Mouse (Mus musculus) neural tube, embryonic 11.5 days (tissue): Measurements from ENCODE around the gene Armc7. TPM values are rescaled to one million over a fixed set of nuclear protein-coding genes. Genes with fewer than 3 reads are reported as not detected.
A peak's percentile ranks its signal among the peaks of the same experiment; 100 is the strongest.
"Not testable (repeated sequence)": the region's sequence is repeated elsewhere in the genome, so short reads cannot be mapped to it uniquely, and the experiment has no call there.

ENCODE experiments used
- ATAC-seq: fragments of 200-750 bp; cut with Nextera tagmentation; 2 replicates; pipeline ENCODE4 v1.8.0; 2017; ENCODE audit warnings: moderate number of reproducible peaks, mild to moderate bottlenecking, moderate TSS enrichment, moderate library complexity; ENCODE audit not compliant: insufficient read depth, low FRiP score, low TSS enrichment
- DNase-seq: peaks from one replicate; pipeline ENCODE4 v3.0.0-alpha.2; 2015; ENCODE audit warnings: low spot score
- H3K27ac ChIP-seq: fragments of 300-500 bp; sonication (generic); 2 replicates; pipeline ENCODE4 v1.5.1; 2014; ENCODE audit warnings: low read depth, mild to moderate bottlenecking, low read length
- H3K27me3 ChIP-seq: fragments of 300-500 bp; sonication (generic); 2 replicates; pipeline ENCODE4 v1.6.1; 2014; ENCODE audit warnings: mild to moderate bottlenecking, low read length, mixed read lengths; ENCODE audit not compliant: control insufficient read depth, insufficient read depth
- H3K36me3 ChIP-seq: fragments of 300-500 bp; sonication (generic); 2 replicates; pipeline ENCODE4 v1.6.1; 2014; ENCODE audit warnings: mild to moderate bottlenecking, low read length, moderate library complexity, mixed read lengths; ENCODE audit not compliant: control insufficient read depth, insufficient read depth
- H3K4me1 ChIP-seq: fragments of 300-500 bp; sonication (generic); 2 replicates; pipeline ENCODE4 v1.6.1; 2014; ENCODE audit warnings: low read length, mixed read lengths; ENCODE audit not compliant: control insufficient read depth, insufficient read depth
- H3K4me2 ChIP-seq: fragments of 300-500 bp; sonication (generic); 2 replicates; pipeline ENCODE4 v1.6.1; 2014; ENCODE audit warnings: low read depth, mild to moderate bottlenecking, moderate library complexity
- H3K4me3 ChIP-seq: fragments of 300-500 bp; sonication (generic); 2 replicates; pipeline ENCODE4 v1.5.1; 2014; ENCODE audit warnings: low read depth, low read length
- H3K9ac ChIP-seq: fragments of 300-500 bp; sonication (generic); 2 replicates; pipeline ENCODE4 v1.6.1; 2014; ENCODE audit warnings: mild to moderate bottlenecking, low read length
- H3K9me3 ChIP-seq: fragments of 300-500 bp; sonication (generic); 2 replicates; pipeline ENCODE4 v1.6.1; 2016; ENCODE audit warnings: low read length; ENCODE audit not compliant: control insufficient read depth
- WGBS: fragments of 180-500 bp; shearing (Covaris S2); extraction: QIAGEN DNeasy Blood & Tissue Kit; methylation state at CpG from one replicate; pipeline ENCODE4 v1.1.7; 2014; 5-methylcytosine and 5-hydroxymethylcytosine counted together
- polyA plus RNA-seq: library from polyadenylated mRNA; unstranded; fragments of >200 nt; fragmentation: Nextera tagmentation; extraction: Ambion mirVana; gene quantifications from 2 replicates; pipeline ENCODE4 v1.2.1, GENCODE M21; 2014

Armc7 gene
- polyA plus RNA-seq, 1 experiment from 2014 or later = 8.3 TPM

GRCm38 (mm10) chr11:115521080-115521479 is 45.6 kb downstream of the Armc7 start:
- no peak overlapping the region for H3K4me3 ChIP-seq
- no peak for DNase-seq
- WGBS = 89% methylated on average over 4 of the region's 4 CpGs
- no peaks in the 10 kb centered on the region for H3K27me3 ChIP-seq
- H3K9me3 ChIP-seq = no peaks in the 10 kb centered on the region
- H3K4me2 ChIP-seq = no peak overlapping the region
- no peak overlapping the region for H3K27ac ChIP-seq
- no peak for ATAC-seq
- 0 out of 2 replicates have a peak, but pooled peaks cover 2% of the 10 kb centered on the region for H3K36me3 ChIP-seq
- H3K9ac ChIP-seq = no peak overlapping the region
- H3K4me1 ChIP-seq = no peaks in the 10 kb centered on the region

DNA sequence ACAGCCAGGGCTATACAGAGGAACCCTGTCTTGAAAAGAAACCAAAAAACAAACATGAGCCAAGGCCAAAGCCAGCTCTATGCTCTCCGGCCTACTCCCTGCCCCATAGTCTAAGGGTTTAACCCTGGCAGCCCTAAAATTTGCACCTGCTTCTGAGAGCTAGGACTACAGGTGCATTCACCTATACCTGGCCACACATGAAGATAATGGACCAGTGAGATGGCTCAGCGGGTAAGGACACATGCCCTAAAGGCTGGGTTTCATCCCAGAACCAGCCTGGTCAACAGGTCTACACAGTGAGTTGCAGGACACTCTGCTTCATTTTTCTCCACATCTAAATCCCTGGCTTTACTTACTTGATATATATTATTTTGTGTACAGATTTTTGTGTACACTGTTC is 46.8 kb downstream of the Armc7 start:
- Histone ChIP-seq H3K36me3 (peaks cover 4% of the 10 kb centered on the region; the same call in 1 of the 2 replicates), H3K9ac (no peak overlapping the region), H3K4me3 (no peak overlapping the region), H3K27me3 (no peaks in the 10 kb centered on the region), H3K4me1 (no peaks in the 10 kb centered on the region), H3K4me2 (no peak overlapping the region), H3K27ac (no peak overlapping the region), H3K9me3 (no peaks in the 10 kb centered on the region)
- ATAC-seq = no peak
- WGBS = 95% methylated on average over 2 of the region's 2 CpGs
- DNase-seq = no peak

DNA sequence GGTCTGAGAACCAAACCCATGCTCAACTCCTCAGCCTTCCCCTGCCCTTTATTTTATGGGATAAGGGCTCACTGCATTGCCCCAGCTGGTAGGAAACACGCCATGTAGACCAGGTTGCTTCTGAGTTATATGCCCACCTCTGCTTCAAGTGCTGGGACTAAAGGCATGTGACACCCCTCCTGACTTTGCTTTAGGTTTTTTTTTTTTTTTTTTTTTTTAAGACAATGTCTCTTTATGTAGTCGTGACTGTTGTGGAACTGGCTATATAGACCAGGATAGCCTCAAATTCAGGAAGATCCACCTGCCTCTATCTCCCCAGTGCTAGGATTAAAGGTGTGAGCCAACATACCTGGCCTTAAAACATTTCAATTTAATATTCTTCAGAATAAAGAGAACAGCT is 47.2 kb downstream of the Armc7 start:
- no peaks in the 10 kb centered on the region for H3K27me3 ChIP-seq
- no peaks in the 10 kb centered on the region for H3K4me1 ChIP-seq
- ATAC-seq (no peak), DNase-seq (no peak)
- no peaks in the 10 kb centered on the region for H3K9me3 ChIP-seq
- no peak overlapping the region for H3K4me3 ChIP-seq
- 90% methylated on average over 2 of the region's 2 CpGs for whole genome bisulfite sequencing
- H3K36me3 ChIP-seq = peaks cover 6% of the 10 kb centered on the region; the same call in 1 of the 2 replicates
- no peak overlapping the region for H3K4me2 ChIP-seq
- H3K9ac ChIP-seq = no peak overlapping the region
- H3K27ac ChIP-seq = no peak overlapping the region

DNA sequence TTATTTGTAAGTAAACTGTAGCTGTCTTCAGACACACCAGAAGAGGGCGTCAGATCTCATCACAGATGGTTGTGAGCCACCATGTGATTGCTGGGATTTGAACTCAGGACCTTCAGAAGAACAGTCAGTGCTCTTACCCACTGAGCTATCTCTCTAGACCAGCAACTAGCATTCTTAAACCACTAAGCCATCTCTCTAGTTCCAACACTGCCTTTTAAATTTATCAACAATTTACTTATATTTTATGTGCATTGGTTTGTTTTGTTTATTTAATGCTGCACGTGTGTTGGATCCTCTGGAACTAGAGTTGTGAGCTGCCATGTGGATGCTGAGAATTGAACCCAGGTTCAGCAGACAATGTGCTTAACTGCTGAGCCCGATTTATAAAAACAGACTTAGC is 51.0 kb downstream of the Armc7 start:
- H3K9ac ChIP-seq, ATAC-seq, H3K9me3 ChIP-seq, DNase-seq, H3K4me2 ChIP-seq, H3K27ac ChIP-seq, H3K4me1 ChIP-seq, H3K4me3 ChIP-seq, H3K27me3 ChIP-seq: not testable (repeated sequence)
- H3K36me3 ChIP-seq = peaks cover 12% of the 10 kb centered on the region
- WGBS = 90% methylated on average over 3 of the region's 3 CpGs

DNA sequence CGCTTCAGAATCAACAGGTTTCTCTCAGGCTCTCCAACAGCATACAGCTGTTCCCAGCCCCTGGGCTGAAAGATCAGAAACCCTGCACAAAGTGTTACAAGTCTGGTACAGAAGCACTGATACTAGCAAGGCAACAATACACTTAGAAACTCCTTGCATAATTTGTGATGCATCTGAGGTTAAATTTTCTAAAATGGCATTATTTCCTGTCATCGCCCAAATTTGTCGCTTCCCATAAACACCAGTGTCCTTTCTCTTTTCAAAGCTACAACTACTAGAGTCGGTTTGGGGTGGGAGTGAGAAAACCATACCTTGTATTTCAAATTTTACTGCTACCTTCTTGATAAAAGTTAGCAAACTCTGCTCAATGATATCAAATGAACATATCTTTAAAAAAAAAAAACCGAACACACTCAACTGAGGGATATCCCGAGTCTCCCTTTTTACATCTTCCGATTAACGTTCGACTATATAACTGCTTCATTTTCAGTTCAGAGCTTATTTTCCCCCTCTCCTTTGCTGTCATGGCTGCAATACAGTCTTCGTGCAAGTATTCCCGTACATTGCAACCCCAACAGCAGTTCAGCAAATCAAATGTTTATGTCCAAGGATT is 59.4 kb downstream of the Armc7 start:
- H3K4me1 ChIP-seq = peaks cover 12% of the 10 kb centered on the region; the same call in 1 of the 2 replicates
- H3K4me3 ChIP-seq = peak overlapping the region; percentile 98
- no peaks in the 10 kb centered on the region for H3K9me3 ChIP-seq
- H3K36me3 ChIP-seq = peaks cover 18% of the 10 kb centered on the region
- peak overlapping the region; percentile 100 for H3K27ac ChIP-seq
- peak overlapping the region; percentile 78 for H3K4me2 ChIP-seq
- DNase-seq (no peak), ATAC-seq (no peak)
- H3K27me3 ChIP-seq = no peaks in the 10 kb centered on the region
- H3K9ac ChIP-seq = peak overlapping the region; percentile 98
- 7% methylated on average over 11 of the region's 11 CpGs for WGBS

GRCm38 (mm10) chr11:115535401-115536037 is 60.1 kb downstream of the Armc7 start:
- peaks cover 14% of the 10 kb centered on the region for H3K36me3 ChIP-seq
- H3K4me2 ChIP-seq = peak overlapping the region; percentile 78
- H3K4me1 ChIP-seq = peaks cover 12% of the 10 kb centered on the region; the same call in 1 of the 2 replicates
- no peaks in the 10 kb centered on the region for H3K27me3 ChIP-seq
- H3K9me3 ChIP-seq = no peaks in the 10 kb centered on the region
- peak overlapping the region; percentile 98 for H3K4me3 ChIP-seq
- H3K9ac ChIP-seq = peak overlapping the region; percentile 98
- peak overlapping the region; percentile 100 for H3K27ac ChIP-seq
- peak; percentile 81 for DNase-seq
- peak; percentile 64 for ATAC-seq
- whole genome bisulfite sequencing = under 1% methylated on average over 76 of the region's 84 CpGs

- Histone ChIP-seq H3K27ac (peak within 1 kb of the TSS; percentile 100), H3K9me3 (no peaks in the 10 kb centered on the region), H3K4me1 (peaks cover 12% of the 10 kb centered on the region; the same call in 1 of the 2 replicates), H3K4me3 (peak within 1 kb of the TSS; percentile 98), H3K36me3 (peaks cover 14% of the 10 kb centered on the region), H3K9ac (peak within 1 kb of the TSS; percentile 98), H3K4me2 (peak within 1 kb of the TSS; percentile 78), H3K27me3 (no peaks in the 10 kb centered on the region)
- peak; percentile 88 for ATAC-seq
- 1% methylated on average over 60 of the region's 70 CpGs for WGBS
- peak; percentile 100 for DNase-seq
Observed at GRCm38 (mm10) chr11:115536038-115536681, 60.7 kb downstream of the Armc7 start, which contains the start of gene Sumo2. Gene Sumo2 (minus strand): TSS chr11:115536276.

- H3K27ac ChIP-seq = peak overlapping the region; percentile 100
- DNase-seq (no peak), ATAC-seq (no peak)
- peak overlapping the region; percentile 29 for H3K4me2 ChIP-seq
- H3K36me3 ChIP-seq = peaks cover 8% of the 10 kb centered on the region
- H3K9ac ChIP-seq = no peak overlapping the region
- 88% methylated on average over 10 of the region's 10 CpGs for WGBS
- no peaks in the 10 kb centered on the region for H3K27me3 ChIP-seq
- H3K9me3 ChIP-seq = no peaks in the 10 kb centered on the region
- H3K4me3 ChIP-seq = peak overlapping the region; percentile 98; the same call in 1 of the 2 replicates
- peaks cover 12% of the 10 kb centered on the region; the same call in 1 of the 2 replicates for H3K4me1 ChIP-seq
Observed at GRCm38 (mm10) chr11:115536856-115537568, 61.5 kb downstream of the Armc7 start.
